Mouse (Mus musculus) c-Kit-positive CD71-positive TER-119-positive erythroid progenitor cells, embryonic 14.5 days (primary cell): ENCODE measurements around the gene Tmed6.
A peak's percentile ranks its signal among the peaks of the same experiment; 100 is the strongest.
"Not testable (repeated sequence)": the region's sequence is repeated elsewhere in the genome, so short reads cannot be mapped to it uniquely, and the experiment has no call there.

Experiments used
- DNase-seq: peaks from one replicate; pipeline ENCODE4 v3.0.0-alpha.2; 2013; ENCODE audit warnings: low spot score

The Tmed6 gene

DNA sequence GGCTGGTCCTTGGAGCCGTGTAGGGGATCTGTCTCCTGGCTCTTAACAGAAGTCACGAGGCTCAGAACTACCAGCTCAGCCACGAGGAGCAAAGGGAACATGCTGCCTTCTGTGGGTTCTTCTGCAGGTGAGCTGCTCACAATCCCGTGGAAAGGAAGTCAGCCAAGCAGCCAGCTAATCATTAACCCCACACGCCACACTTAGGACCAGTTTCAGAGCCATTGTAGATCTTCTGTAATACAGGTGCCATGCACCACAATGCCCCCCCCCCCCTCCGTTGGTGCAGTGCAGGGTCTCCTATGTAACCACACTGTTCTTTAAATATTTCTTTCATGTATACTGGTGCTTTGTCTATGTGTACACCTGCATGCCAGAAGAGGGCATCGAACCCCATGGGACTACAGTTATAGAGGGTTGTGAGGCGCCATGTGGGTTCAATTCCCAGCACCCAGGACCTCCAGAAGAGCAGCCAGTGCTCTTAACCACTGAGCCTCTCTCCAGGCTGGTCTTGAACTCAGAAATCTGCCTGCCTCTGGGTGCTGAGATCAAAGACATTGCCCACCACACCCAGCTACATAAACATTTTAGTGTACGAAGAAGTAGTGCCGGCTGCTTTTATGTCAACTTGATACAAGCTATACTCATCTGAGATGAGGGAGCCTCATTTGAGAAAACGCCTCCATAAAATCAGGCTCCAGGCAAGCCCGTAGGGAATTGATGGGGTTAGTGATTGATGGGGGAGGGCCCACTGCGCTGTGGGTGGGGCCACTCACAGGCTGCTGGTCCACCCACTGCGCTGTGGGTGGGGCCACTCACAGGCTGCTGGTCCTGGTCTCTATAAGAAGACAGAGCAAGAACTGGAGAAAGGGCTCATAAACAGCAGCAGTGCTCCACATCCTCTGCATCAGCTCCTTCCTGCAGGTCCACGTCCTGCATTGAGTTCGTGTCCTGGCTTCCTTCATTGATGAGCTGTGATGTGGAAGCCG, at the start of gene Tmed6:
Tmed6 (minus strand) TSS at position 134 of the 986 bp plus-strand sequence.
- peak; percentile 79 for DNase-seq

- no peak for DNase-seq
Measured at GRCm38 (mm10) chr8:107115008-107115320, 49.5 kb upstream of the Tmed6 start.

DNA sequence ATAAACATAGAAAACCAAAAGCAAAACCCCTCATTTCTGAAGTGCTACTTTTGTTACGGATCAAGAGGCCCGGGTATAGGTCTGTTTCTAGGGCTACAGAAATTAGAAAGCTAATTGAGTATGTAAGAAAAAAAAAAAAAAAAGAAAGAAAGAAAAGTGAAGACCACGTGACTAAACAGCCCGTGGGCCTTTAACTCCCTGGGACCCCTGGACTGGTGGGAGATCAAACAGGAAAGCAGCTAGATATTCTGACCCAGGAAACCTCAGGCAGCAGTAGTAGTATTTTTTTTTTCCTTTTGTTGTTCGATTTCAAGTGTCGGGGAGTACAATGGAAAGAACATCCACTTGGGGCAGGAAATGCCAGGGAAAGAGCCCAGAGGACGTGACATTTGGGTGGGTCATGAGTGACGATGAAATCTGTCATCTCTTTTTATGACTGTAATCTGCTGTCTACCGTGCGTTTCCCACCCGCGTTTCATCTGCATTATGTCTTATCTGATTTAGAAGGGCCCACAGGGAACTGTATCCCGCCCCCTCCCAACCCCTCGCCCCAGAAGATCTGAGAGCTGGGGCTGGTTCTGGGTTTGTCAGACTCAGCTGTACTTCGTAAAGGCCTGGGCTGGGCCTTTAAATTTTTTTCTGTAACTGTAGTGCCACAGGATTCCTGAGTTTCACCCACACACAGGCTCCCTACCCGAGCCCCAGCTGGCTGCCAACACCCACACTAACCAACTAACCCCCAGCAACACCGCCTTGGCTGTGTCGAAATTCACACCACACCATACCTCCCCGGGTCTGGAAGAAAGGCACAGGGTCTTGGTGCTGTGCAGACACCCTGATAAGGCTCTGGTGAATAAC, 48.9 kb upstream of the Tmed6 start:
- DNase-seq = no peak

- DNase-seq = no peak
Measured at GRCm38 (mm10) chr8:107113209-107113608, 47.8 kb upstream of the Tmed6 start.

DNA sequence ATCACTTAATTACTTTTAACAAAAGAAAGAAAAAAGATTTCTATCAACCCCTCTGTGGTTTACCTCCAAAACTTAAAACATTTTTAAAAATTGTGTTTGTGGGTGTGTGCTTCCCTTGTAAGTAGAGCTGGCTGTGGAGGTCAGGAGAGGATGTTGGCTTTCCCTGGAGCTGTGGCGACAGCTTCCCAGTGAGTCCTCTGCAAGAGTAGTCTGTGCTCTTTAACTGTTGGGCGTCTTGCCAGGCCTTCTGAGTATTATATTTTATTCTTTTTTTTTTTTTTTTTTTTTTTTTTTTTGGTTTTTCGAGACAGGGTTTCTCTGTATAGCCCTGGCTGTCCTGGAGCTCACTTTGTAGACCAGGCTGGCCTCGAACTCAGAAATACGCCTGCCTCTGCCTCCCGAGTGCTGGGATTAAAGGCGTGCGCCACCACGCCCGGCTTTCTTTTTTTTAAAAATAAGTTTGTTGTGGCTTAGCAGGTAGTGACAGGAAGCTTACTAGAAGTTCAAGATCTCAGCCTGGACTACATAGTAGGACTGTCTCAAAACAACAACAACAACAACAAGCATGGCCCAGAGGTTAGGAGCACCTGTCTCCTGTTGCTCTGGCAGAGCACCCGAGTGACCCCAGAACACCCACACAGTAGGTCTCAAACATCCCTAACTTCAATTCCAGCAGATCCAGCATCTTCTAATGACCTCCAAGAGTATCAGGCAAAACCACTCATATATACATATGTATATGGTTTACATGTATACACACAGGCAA, 46.1 kb upstream of the Tmed6 start:
- no peak for DNase-seq

GRCm38 (mm10) chr8:107110629-107111330, 45.3 kb upstream of the Tmed6 start:
- DNase-seq = no peak

- no peak for DNase-seq
Measured at GRCm38 (mm10) chr8:107109816-107110435, 44.5 kb upstream of the Tmed6 start.

- DNase-seq = no peak
Measured at GRCm38 (mm10) chr8:107108978-107109720, 43.7 kb upstream of the Tmed6 start.

DNA sequence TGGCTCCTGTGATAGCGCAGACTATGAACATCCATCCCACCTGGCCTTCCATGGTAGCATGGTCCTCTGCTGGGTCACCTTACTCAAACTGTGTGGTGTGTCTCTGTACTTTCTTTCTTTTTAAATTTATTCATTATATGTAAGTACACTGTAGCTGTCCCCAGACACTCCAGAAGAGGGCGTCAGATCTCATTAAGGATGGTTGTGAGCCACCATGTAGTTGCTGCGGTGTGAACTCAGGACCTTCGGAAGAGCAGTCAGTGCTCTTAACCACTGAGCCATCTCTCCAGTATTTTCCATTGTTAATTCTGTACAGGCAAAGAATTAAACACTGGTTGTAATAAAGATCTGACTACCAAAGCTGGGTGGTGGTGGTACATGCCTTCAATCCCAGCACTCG, 42.6 kb upstream of the Tmed6 start:
- not testable (repeated sequence) for DNase-seq

DNA sequence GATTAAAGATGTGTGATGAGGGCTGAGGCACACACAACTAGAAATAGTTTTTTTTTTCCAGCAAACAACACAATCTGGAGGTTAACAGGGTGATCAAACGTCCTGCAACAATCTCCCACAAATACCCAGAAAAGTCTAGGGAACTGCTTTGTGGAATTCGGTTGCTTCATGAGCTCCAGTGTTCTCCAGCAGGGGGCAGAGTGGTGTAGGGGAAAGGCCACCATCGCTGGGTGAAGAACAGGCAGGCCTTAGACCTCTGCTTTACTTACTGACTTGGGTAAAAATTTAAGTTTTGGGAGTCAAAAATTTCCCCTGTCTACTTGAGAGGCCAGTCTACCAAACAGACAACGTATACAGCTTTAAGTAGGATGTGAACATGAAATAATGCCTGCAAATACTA, 39.1 kb upstream of the Tmed6 start:
- peak; percentile 55 for DNase-seq

DNA sequence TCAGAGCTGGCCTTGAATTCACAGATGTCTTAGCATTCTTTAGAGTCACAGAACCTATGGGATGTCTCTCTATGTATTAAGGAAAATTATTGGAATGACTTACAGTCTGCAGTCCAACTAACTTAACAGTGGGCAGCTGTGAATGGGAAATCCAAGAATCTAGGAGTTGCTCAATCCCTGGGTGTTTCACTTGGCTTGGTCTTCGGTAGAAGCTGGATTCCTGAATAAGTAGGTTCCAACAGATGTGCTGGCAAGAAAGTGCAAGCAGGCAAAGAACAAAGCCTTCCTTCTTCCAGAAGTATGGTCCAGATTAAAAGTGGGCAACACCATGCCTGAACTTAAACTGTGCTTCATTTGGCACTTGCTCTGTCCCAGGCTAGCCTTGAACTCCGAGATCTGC, 35.2 kb upstream of the Tmed6 start:
- no peak for DNase-seq

DNA sequence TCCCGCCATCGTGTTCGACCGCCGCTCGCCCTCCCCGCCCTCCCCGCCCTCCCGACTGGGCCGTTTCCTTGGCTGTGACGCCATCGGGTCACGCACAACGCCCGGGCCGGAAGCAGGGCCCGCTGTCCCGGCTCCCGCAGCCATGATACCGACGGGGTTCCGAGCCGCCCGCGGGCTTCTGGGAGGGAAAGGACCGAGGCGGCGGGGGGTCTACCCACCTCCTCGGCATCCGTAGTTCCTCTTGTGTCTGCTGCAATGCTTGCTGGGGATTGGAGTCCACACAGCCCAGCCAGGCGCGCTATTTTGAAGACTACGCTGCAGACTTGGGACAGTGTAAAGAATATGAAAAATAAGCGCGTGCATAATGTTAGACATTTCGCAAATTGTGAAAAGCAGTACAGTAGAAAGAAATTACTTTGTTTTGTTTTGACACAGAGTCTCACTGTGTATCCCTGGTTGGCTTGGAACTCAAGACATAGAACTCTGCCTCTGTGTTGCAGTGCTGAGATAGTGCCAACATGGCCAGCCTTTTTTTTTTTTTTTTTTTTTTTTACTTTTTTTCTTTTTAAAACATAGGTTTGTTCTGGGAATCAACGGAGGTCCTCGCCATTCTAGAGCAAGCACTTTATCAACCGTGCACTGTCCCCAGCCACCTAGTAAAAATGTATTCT, 31.1 kb upstream of the Tmed6 start, which contains the start of gene Terf2:
Terf2 (minus strand) TSS at position 182 of the 671 bp plus-strand sequence.
- DNase-seq = peak; percentile 83

DNA sequence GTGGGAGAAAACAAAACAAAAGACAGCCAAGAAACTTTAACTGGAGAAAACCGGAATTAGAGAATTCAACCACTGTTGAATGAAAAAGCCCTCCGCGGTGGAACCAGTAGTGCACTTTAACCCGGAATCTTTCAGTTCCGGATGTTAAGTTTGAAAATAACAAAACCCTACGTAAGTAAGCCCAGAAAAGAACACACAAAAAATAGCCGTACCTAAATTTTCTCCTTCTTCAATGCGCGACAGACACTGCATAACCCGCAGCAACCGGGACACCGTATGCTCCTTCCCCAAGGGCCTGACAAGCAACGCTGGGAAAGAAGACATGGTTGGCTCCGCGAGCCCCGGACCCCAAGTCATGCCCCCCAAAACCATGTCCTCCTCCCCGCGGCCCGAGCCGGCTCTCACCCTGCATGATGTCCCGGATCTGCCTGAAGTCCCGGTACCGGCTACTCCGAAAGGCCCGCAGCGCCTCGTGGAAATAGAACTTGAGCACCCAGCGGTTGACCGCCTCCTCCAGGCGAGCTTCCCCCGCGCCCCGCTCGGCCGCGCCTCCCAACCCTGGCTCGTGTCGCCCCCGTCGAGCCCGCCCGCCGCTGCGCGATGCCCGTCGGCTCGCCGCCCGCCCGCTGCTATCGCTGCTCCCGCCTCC, 30.4 kb upstream of the Tmed6 start:
- DNase-seq = peak; percentile 45

- no peak for DNase-seq
Measured at GRCm38 (mm10) chr8:107090531-107090930, 25.1 kb upstream of the Tmed6 start.

DNA sequence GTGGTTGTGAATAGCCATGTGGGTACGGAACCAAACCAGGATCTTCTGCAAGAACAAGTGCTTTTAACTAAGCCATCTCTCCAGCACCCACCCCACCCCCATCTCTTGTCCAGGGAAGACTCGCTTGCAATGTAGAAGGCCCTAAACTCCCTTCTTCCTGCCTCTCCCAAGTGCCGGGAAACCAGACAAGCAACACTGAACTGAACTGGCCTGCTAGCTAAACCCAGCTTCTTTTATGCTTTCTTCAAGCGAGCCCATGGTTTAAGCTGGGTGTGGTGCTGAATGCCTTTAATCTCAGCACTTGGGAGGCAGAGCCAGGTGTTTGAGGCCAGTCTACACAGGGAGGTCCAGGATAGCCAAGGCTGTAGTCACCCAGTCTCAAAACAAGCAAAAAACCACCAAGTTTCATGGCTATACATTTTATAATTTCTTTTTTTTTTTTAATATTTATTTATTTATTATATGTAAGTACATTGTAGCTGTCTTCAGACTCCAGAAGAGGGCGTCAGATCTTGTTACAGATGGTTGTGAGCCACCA, 23.2 kb upstream of the Tmed6 start:
- no peak for DNase-seq

- no peak for DNase-seq
Measured at GRCm38 (mm10) chr8:107086018-107086417, 20.6 kb upstream of the Tmed6 start.

GRCm38 (mm10) chr8:107085358-107085757, 19.9 kb upstream of the Tmed6 start:
- no peak for DNase-seq

DNA sequence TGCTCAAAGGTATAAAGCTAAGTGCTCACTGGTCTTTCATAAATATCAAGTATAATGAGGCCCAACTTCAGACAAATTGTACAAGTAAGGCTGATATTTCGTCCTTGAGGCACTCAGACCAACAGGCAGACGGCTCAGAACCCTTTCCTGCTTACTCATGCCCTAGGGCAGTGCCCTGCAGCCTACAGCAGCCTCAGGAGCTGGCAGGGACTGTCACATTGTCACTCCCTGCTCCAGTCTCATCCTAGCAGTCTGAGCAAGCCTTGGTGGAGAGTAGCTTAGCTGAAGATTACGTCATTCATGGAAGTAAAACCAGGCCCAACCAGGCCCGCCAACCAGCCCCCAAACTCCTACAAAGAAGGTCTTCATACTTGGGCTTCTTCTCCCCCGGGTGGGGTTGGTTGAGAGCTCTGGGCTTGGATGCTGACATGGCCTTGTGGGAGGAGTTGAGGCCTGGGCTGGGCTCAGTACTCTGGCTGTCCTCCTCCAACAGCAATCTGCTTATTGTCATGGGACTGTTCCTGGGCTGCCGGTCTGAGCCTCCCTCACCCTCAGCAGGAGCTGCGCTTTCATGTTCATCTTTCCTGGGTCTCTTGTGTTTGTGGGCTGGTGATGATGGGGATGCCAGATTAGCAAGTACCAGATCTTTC, 10.9 kb upstream of the Tmed6 start:
- DNase-seq = no peak
